ENCODE assay signal across 8 mouse cellular contexts in the genomic region with DNA sequence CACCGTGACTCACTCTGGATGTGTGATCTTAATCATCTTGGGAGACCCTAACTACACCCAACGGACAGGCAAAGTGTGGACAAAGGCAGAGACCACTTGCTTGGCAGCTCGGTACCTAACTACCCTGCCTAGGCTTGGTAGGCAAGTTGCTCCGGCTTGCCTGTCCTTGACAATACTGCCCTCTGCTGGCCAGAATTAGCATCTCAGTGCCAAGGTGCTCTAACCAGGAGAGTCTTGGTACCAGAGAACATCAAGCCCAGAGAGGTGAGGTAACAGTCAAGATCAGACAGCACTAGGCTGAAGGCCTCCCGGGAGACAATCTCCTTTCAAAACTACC. TPM values are rescaled to one million over a fixed set of nuclear protein-coding genes. Genes with fewer than 3 reads are reported as not detected.
A peak's percentile ranks its signal among the peaks of the same experiment; 100 is the strongest.
DNase-seq lines count a peak whose midpoint lies in the region; ATAC-seq and TF ChIP-seq lines count a peak whose summit lies in the region.

No protein-coding gene starts in this region.

- 10% methylated on average over 5 of the region's 5 CpGs for WGBS in liver, embryonic 14.5 days (ENCODE audit: insufficient replicate concordance)
- 20% methylated on average over 5 of the region's 5 CpGs for WGBS in neural tube, embryonic 15.5 days

- H3K27ac ChIP-seq in liver, embryonic 14.5 days, result no peak overlapping the region
- no peak overlapping the region for H3K27ac ChIP-seq in neural tube, embryonic 15.5 days (replicated peaks)

- peak; percentile 77 for ATAC-seq in activated CD4-positive, CD25-positive, alpha-beta regulatory T cell, adult 4 months
- ATAC-seq in liver, embryonic 14.5 days (ENCODE audit: insufficient read depth), result no peak
- ATAC-seq in neural tube, embryonic 15.5 days (ENCODE audit: low FRiP score), result peak; percentile 72

- no peak overlapping the region for H3K9ac ChIP-seq in liver, embryonic 14.5 days (replicated peaks)
- H3K9ac ChIP-seq in neural tube, embryonic 15.5 days (replicated peaks), result no peak overlapping the region

- H3K36me3 ChIP-seq in liver, embryonic 14.5 days (replicated peaks; ENCODE audit: control insufficient read depth, insufficient read depth, low read depth), result no peaks in the 10 kb centered on the region
- peaks cover 39% of the 10 kb centered on the region for H3K36me3 ChIP-seq in neural tube, embryonic 15.5 days

- intact Hi-C loops in gastrocnemius, postnatal 36 days (cut with DNase I), result loop anchor here (5.0 kb wide), 2 partner anchors 350 to 425 kb away; no protein-coding TSS in a partner anchor

- no peaks in the 10 kb centered on the region for H3K4me1 ChIP-seq in liver, embryonic 14.5 days (replicated peaks; ENCODE audit: control insufficient read depth in 2 of 2, insufficient read depth in 2 of 2, low read length in 1 of 2)
- H3K4me1 ChIP-seq in neural tube, embryonic 15.5 days, result peaks cover 11% of the 10 kb centered on the region

- no peaks in the 10 kb centered on the region for H3K27me3 ChIP-seq in liver, embryonic 14.5 days (ENCODE audit: control insufficient read depth, insufficient read depth, low read length)
- H3K27me3 ChIP-seq in neural tube, embryonic 15.5 days (replicated peaks), result no peaks in the 10 kb centered on the region

- no peak overlapping the region for H3K4me3 ChIP-seq in liver, embryonic 14.5 days (ENCODE audit: insufficient read depth in 1 of 2, low read depth in 2 of 2, low read length in 2 of 2)
- H3K4me3 ChIP-seq in neural tube, embryonic 15.5 days (replicated peaks), result no peak overlapping the region

- DNase-seq in 416B (ENCODE audit: low read depth), result peak; percentile 73
- peak; percentile 88 for DNase-seq in embryo, embryonic 10 days (ENCODE audit: low spot score)
- DNase-seq in gastrocnemius, postnatal 36 days, result peak; percentile 56 to 70
- peak; percentile 90 for DNase-seq in kidney, postnatal 10 days
- peak; percentile 34 to 47 (median 41) for DNase-seq in liver, embryonic 14.5 days (ENCODE audit: low read depth in 3 of 3, low spot score in 3 of 3)
- peak; percentile 28 to 35 for DNase-seq in thymus, adult 18-20 months

- H3K9me3 ChIP-seq in liver, embryonic 14.5 days (ENCODE audit: control insufficient read depth, low read length), result no peaks in the 10 kb centered on the region
- no peaks in the 10 kb centered on the region for H3K9me3 ChIP-seq in neural tube, embryonic 15.5 days (replicated peaks)

- peak; percentile 97 for TF ChIP-seq CTCF in liver, embryonic 14.5 days (IDR thresholded peaks at IDR 0.05; ENCODE audit: low read depth)

- no peak for TF ChIP-seq EP300 in liver, embryonic 14.5 days (IDR thresholded peaks at IDR 0.05; ENCODE audit: low read depth)

- H3K4me2 ChIP-seq in liver, embryonic 14.5 days (ENCODE audit: low read depth), result no peak overlapping the region
- no peak overlapping the region for H3K4me2 ChIP-seq in neural tube, embryonic 15.5 days

RNA-seq across cellular contexts. Expression of a gene that starts 19.9 kb away (rescaled TPM):
- polyA plus RNA-seq in activated CD4-positive, CD25-positive, alpha-beta regulatory T cell, adult 4 months (2017; shearing (Covaris generic)), result not detected
- 1 to 10 TPM; 1.3 TPM for total RNA-seq in gastrocnemius, postnatal 36 days (2021)
- 0.13 and 0.23 TPM in 2 replicates for polyA plus RNA-seq in liver, embryonic 14.5 days (2012; rRNA removed)
- 0.05 and 0.19 TPM in 2 replicates for polyA plus RNA-seq in liver, embryonic 14.5 days (2014; fragmentation: Nextera tagmentation; extraction: Ambion mirVana)
- polyA plus RNA-seq in neural tube, embryonic 15.5 days (2015; fragmentation: Nextera tagmentation; extraction: Ambion mirVana), result 3.8 and 4.4 TPM in 2 replicates

RNA-seq across cellular contexts. Expression of a gene that starts 45.6 kb away (rescaled TPM):
- polyA plus RNA-seq in activated CD4-positive, CD25-positive, alpha-beta regulatory T cell, adult 4 months (2017; shearing (Covaris generic)), result under 1 TPM in 1 of 2 experiments, not detected in 1; 0.20 TPM
- under 1 TPM in 1 of 2 experiments, not detected in 1; 0.08 TPM for total RNA-seq in gastrocnemius, postnatal 36 days (2021)
- 0.03 and 0.07 TPM in 2 replicates for polyA plus RNA-seq in liver, embryonic 14.5 days (2012; rRNA removed)
- polyA plus RNA-seq in liver, embryonic 14.5 days (2014; fragmentation: Nextera tagmentation; extraction: Ambion mirVana), result not detected in 2 replicates
- polyA plus RNA-seq in neural tube, embryonic 15.5 days (2015; fragmentation: Nextera tagmentation; extraction: Ambion mirVana), result 9.2 and 12.5 TPM in 2 replicates

RNA-seq across cellular contexts. Expression of a gene that starts 54.4 kb away (rescaled TPM):
- polyA plus RNA-seq in activated CD4-positive, CD25-positive, alpha-beta regulatory T cell, adult 4 months (2017; shearing (Covaris generic)), result 1 to 10 TPM; 4.4 to 8.1 TPM
- not detected for total RNA-seq in gastrocnemius, postnatal 36 days (2021)
- polyA plus RNA-seq in liver, embryonic 14.5 days (2012; rRNA removed), result 0.22 and 0.31 TPM in 2 replicates
- 0.19 and 0.51 TPM in 2 replicates for polyA plus RNA-seq in liver, embryonic 14.5 days (2014; fragmentation: Nextera tagmentation; extraction: Ambion mirVana)
- 1.3 and 5.0 TPM in 2 replicates for polyA plus RNA-seq in neural tube, embryonic 15.5 days (2015; fragmentation: Nextera tagmentation; extraction: Ambion mirVana)

Comparison
In these comparisons a context has a peak if more than half of its experiments do, and no peak if none do; other contexts are left out.
1. DNase-seq: peak in every context shown above with its lines; median percentile 90 in kidney, postnatal 10 days; 88 in embryo, embryonic 10 days; 73 in 416B; 63 in gastrocnemius, postnatal 36 days; 41 in liver, embryonic 14.5 days; 32 in thymus, adult 18-20 months.